Mouse (Mus musculus) midbrain, embryonic 16.5 days (tissue): Measurements from ENCODE around the gene Ap4s1. TPM values are rescaled to one million over a fixed set of nuclear protein-coding genes. Genes with fewer than 3 reads are reported as not detected.

ENCODE experiments used
- ATAC-seq: fragments of 200-750 bp; cut with Nextera tagmentation; 2 replicates; pipeline ENCODE4 v1.8.0; 2017; ENCODE audit warnings: moderate TSS enrichment
- H3K27ac ChIP-seq: fragments of 300-500 bp; sonication (generic); 2 replicates; pipeline ENCODE4 v1.5.1; 2014; ENCODE audit warnings: mild to moderate bottlenecking, low read length, mixed read lengths
- H3K27me3 ChIP-seq: fragments of 300-500 bp; sonication (generic); 2 replicates; pipeline ENCODE4 v1.6.1; 2014; ENCODE audit warnings: low read depth, low read length, mixed read lengths; ENCODE audit not compliant: control insufficient read depth, insufficient read depth
- H3K36me3 ChIP-seq: fragments of 300-500 bp; sonication (generic); 2 replicates; pipeline ENCODE4 v1.6.1; 2014; ENCODE audit warnings: mild to moderate bottlenecking, low read length, moderate library complexity, mixed read lengths; ENCODE audit not compliant: control insufficient read depth, insufficient read depth
- H3K4me1 ChIP-seq: fragments of 300-500 bp; sonication (generic); 2 replicates; pipeline ENCODE4 v1.6.1; 2014; ENCODE audit warnings: mild to moderate bottlenecking, low read length, mixed read lengths; ENCODE audit not compliant: control insufficient read depth, insufficient read depth
- H3K4me2 ChIP-seq: fragments of 300-500 bp; sonication (generic); 2 replicates; pipeline ENCODE4 v1.6.1; 2014; ENCODE audit warnings: mild to moderate bottlenecking, low read length, mixed read lengths
- H3K4me3 ChIP-seq: fragments of 300-500 bp; sonication (generic); 2 replicates; pipeline ENCODE4 v1.5.1; 2014; ENCODE audit warnings: low read depth, mild to moderate bottlenecking, low read length, moderate library complexity, mixed read lengths
- H3K9ac ChIP-seq: fragments of 300-500 bp; sonication (generic); 2 replicates; pipeline ENCODE4 v1.6.1; 2014; ENCODE audit warnings: low read depth, low read length, mixed read lengths
- H3K9me3 ChIP-seq: fragments of 300-500 bp; sonication (generic); replicated peaks from 2 replicates; pipeline ENCODE4 v1.6.1; 2014; ENCODE audit warnings: mild to moderate bottlenecking, low read length, mixed read lengths; ENCODE audit not compliant: control insufficient read depth, poor library complexity, severe bottlenecking
- WGBS: fragments of 180-500 bp; shearing (Covaris S2); extraction: QIAGEN DNeasy Blood & Tissue Kit; methylation state at CpG from one replicate; pipeline ENCODE4 v1.1.7; 2014; 5-methylcytosine and 5-hydroxymethylcytosine counted together
- polyA plus RNA-seq: library from polyadenylated mRNA; unstranded; fragments of >200 nt; fragmentation: Nextera tagmentation; extraction: Ambion mirVana; gene quantifications from 2 replicates; pipeline ENCODE4 v1.2.1, GENCODE M21; 2015

Gene Ap4s1
- polyA plus RNA-seq, 1 experiment from 2014 or later, result 55.7 TPM

DNA sequence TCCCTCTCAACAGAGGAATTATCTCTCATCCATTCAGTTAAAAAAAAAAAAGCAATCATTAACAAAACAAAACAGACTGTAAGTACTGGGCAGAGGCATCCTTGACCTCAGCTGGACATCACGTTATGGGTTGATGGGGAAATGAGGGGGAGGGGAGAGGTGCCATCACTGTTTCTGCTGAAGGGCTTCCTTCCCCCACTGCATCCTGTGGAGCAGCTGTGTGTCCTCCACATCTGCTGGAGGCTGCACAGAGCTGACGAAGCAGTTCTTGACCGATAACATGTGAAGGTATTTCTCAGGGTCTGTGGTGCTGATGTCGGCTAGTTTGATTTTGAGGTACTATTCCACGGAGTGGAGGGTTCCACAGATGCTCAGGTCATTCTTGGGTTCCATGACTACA is 19.3 kb downstream of the Ap4s1 start:
- Histone ChIP-seq H3K36me3 (no peaks in the 10 kb centered on the region), H3K27ac (no peak overlapping the region), H3K27me3 (no peaks in the 10 kb centered on the region), H3K4me3 (no peak overlapping the region), H3K9me3 (no peaks in the 10 kb centered on the region), H3K4me2 (no peak overlapping the region), H3K4me1 (no peaks in the 10 kb centered on the region), H3K9ac (no peak overlapping the region)
- no peak for ATAC-seq
- 77% methylated on average over 5 of the region's 5 CpGs for WGBS

DNA sequence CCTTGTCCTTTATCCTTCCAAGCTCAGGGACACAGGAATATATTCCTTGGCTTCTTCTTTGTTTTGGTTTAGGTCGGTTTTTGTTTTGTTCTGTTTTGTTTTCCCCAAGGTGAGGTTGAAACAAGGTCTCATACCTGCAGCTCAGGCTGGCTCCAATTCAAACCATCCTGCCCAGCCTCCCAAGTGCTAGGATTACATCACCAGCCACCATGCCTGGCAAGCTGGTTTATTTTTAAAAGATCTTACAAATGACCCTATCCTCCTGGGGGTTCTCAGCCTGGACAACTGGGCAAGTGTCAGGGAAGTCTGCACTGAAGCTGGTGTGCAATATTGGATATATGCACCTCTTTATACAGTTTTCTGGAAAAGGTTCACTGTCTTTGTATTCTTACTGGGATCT is 21.9 kb downstream of the Ap4s1 start:
- ATAC-seq, result no peak
- Histone ChIP-seq H3K4me1 (no peaks in the 10 kb centered on the region), H3K27ac (no peak overlapping the region), H3K9ac (no peak overlapping the region), H3K4me3 (no peak overlapping the region), H3K9me3 (no peaks in the 10 kb centered on the region), H3K4me2 (no peak overlapping the region), H3K36me3 (no peaks in the 10 kb centered on the region), H3K27me3 (no peaks in the 10 kb centered on the region)
- 76% methylated on average over 1 of the region's 1 CpGs for WGBS

DNA sequence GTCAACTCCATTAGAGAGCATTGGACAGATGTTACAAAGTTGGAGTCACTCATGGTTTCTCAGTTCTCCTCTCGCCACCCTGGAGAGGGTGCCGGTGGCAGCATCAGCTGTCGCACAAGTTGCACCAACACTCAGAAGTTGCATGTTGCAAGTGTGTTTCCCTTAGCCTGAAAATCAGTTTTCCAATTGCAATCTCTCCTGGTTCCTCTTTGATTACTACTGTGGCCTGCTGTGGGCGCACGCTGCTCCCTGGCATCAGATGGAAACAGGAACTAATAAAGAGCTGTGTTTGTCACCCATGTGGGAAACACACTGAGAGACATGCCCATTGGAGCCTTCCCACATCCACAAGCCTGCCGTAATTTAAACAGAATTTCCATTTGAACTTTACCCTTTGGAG is 27.8 kb downstream of the Ap4s1 start:
- no peak for ATAC-seq
- H3K27ac ChIP-seq, result no peak overlapping the region

DNA sequence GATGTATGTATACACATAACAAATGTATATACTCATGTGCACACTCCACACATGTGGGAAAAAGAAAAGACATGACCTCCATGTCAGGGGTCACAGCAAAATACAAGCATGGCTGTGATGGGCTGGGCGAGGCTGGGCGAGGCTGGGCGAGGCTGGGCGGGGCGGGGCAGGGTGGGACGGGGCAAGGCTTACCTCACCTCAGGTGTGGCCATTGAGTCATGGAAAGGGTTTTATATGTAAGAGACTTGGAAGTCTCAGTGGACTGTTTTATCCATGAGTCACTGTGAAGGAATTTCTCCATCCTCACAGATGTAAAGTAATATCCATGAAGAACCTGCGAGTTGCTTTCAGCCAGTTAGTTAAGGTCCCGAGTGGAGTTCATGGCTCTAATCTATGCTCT is 31.0 kb downstream of the Ap4s1 start:
- Histone ChIP-seq H3K27ac (no peak overlapping the region), H3K9ac (no peak overlapping the region), H3K4me3 (no peak overlapping the region), H3K9me3 (no peaks in the 10 kb centered on the region), H3K27me3 (no peaks in the 10 kb centered on the region), H3K4me1 (no peaks in the 10 kb centered on the region), H3K4me2 (no peak overlapping the region), H3K36me3 (peaks cover 12% of the 10 kb centered on the region)
- ATAC-seq, result no peak
- WGBS, result 97% methylated on average over 8 of the region's 8 CpGs

More for the DNA sequence above, 27.8 kb downstream of the Ap4s1 start:
- Histone ChIP-seq H3K27me3 (no peaks in the 10 kb centered on the region), H3K4me1 (no peaks in the 10 kb centered on the region), H3K4me2 (no peak overlapping the region), H3K4me3 (no peak overlapping the region), H3K9me3 (no peaks in the 10 kb centered on the region), H3K36me3 (peaks cover 6% of the 10 kb centered on the region; the same call in 1 of the 2 replicates), H3K9ac (no peak overlapping the region)
- WGBS, result 94% methylated on average over 6 of the region's 6 CpGs

DNA sequence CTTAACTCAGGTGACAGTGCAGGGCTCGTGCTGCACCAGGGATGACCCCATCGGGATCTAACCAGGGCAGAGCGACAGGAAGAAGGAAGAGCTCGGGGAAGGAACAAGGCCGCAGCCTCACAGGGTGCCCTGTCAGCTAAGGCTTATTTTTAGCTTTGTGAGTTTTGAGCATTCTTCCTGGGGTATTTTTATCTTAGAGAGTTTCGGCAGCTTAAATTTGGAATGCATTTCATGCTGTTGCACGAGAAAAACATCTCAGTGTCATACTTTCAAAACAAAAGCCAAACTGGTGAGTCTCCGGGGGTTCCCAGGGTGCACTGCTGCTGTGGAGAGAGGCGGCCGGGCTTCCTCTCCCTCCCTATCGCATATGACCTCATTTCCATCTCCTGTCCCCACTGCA is 38.2 kb downstream of the Ap4s1 start:
- no peak for ATAC-seq
- 76% methylated on average over 11 of the region's 11 CpGs for WGBS
- no peak overlapping the region for H3K4me2 ChIP-seq
- no peaks in the 10 kb centered on the region for H3K9me3 ChIP-seq
- no peaks in the 10 kb centered on the region for H3K27me3 ChIP-seq
- no peak overlapping the region for H3K4me3 ChIP-seq
- H3K36me3 ChIP-seq, result peaks cover 6% of the 10 kb centered on the region
- 0 out of 2 replicates have a peak overlapping the region, but pooled peaks have one; percentile 3 for H3K9ac ChIP-seq
- H3K27ac ChIP-seq, result no peak overlapping the region
- no peaks in the 10 kb centered on the region for H3K4me1 ChIP-seq

DNA sequence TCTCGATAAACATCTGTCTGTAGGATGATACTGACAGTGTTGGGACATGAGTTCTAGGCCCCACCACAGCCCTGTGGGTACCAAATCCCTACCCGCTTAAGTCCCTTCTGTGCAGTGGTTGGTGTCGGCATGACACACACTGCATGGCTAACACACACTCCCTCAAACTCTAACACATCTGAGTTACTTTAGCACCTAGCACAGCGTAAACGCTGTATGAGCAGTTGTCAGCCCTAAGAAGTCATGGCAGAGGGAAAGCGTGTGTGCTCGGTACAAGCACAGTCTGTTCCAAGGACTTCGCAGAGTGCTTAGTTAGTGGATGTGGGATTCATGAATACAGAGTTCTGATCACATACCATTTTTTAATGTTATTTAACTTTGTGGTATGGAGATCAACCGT is 39.0 kb downstream of the Ap4s1 start:
- H3K36me3 ChIP-seq, result peaks cover 3% of the 10 kb centered on the region; the same call in 1 of the 2 replicates
- no peaks in the 10 kb centered on the region for H3K27me3 ChIP-seq
- no peak overlapping the region for H3K27ac ChIP-seq
- H3K4me1 ChIP-seq, result no peaks in the 10 kb centered on the region
- no peak for ATAC-seq
- no peak overlapping the region for H3K9ac ChIP-seq
- no peak overlapping the region for H3K4me3 ChIP-seq
- 96% methylated on average over 9 of the region's 9 CpGs for WGBS
- no peak overlapping the region for H3K4me2 ChIP-seq
- H3K9me3 ChIP-seq, result no peaks in the 10 kb centered on the region

DNA sequence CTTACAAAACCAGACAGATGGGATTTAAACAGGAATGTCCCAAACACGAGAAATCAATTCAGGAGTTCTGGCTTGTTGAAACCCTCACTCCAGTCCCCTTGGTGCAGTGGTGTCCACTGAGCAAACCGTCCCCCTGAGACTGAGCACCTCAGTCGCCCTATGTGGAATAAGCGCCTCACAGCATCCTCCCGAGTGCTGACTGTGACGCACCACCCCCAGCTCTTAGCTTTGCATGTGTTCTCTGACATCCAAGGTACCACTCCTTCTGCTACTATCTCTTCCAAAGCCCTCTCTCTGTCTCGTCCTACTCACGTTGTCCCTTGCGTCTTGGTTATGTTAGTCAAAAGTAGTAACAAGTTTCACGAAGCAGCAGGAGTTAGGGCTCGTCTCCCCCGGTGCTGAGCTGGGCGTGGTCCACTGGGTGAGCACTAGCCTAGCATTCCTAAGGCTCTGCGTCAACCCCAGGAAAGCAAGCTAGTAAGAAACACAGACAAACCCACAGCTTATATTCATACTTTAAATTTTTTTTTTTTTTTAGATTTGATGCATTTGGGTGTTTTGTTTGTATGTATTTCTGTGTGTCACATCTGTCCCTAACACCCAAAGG is 43.9 kb downstream of the Ap4s1 start:
- H3K27me3 ChIP-seq, result no peaks in the 10 kb centered on the region
- ATAC-seq, result no peak
- H3K9me3 ChIP-seq, result no peaks in the 10 kb centered on the region
- H3K4me3 ChIP-seq, result no peak overlapping the region
- no peak overlapping the region for H3K9ac ChIP-seq
- no peak overlapping the region for H3K4me2 ChIP-seq
- H3K4me1 ChIP-seq, result no peaks in the 10 kb centered on the region
- peaks cover 3% of the 10 kb centered on the region; the same call in 1 of the 2 replicates for H3K36me3 ChIP-seq
- 83% methylated on average over 14 of the region's 14 CpGs for WGBS
- no peak overlapping the region for H3K27ac ChIP-seq

DNA sequence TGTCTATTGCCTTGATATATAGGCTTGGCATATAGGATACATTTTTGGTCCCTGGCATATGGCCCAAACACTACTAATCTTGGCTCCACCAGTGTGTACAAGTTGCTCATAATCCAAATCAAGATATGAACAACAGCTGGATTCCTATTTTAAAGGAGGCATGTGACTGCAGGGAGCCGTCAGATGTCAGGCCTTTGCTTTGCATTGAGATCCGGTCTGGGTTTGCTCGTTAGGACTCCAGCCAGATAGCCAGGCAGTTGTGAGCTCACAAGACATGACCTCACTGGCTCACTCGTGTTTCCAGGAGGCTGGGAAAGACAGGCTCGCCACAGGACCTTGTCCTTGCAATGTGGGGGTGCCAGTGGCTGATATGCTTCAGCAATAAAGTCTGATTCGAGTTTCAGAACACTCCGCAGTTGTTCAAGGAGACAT is 45.0 kb downstream of the Ap4s1 start:
- Histone ChIP-seq H3K27me3 (no peaks in the 10 kb centered on the region), H3K27ac (no peak overlapping the region), H3K4me1 (no peaks in the 10 kb centered on the region), H3K4me2 (no peak overlapping the region), H3K9ac (no peak overlapping the region), H3K36me3 (peaks cover 1% of the 10 kb centered on the region; the same call in 1 of the 2 replicates), H3K9me3 (no peaks in the 10 kb centered on the region), H3K4me3 (no peak overlapping the region)
- WGBS, result 61% methylated on average over 7 of the region's 7 CpGs
- no peak for ATAC-seq

DNA sequence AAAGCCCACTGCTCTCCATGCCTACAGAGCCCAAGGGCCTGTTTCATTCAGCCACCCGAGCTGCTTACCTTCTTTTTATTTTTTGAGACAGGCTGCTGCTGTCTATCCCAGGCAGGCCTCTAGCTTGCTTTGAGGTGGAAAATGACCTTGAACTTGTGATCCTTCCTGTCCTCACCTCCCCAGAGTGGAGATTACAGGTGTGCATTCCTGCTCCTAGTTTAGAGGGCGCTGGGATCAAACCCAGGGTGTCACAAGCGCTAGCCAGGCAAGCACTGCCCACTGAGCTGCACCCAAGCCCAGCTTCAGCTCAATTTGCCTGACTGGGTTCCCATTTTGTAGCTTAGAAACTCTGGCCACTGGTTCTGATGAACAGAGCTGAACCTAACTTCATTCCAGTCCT is 45.5 kb downstream of the Ap4s1 start:
- H3K9me3 ChIP-seq, result no peaks in the 10 kb centered on the region
- H3K9ac ChIP-seq, result no peak overlapping the region
- H3K27ac ChIP-seq, result no peak overlapping the region
- H3K36me3 ChIP-seq, result no peaks in the 10 kb centered on the region
- H3K4me2 ChIP-seq, result no peak overlapping the region
- H3K27me3 ChIP-seq, result no peaks in the 10 kb centered on the region
- no peak overlapping the region for H3K4me3 ChIP-seq
- WGBS, result 80% methylated on average over 3 of the region's 3 CpGs
- no peaks in the 10 kb centered on the region for H3K4me1 ChIP-seq
- ATAC-seq, result no peak
